Mouse (Mus musculus) hindbrain, postnatal 0 days (tissue): ENCODE measurements around the gene Zfp37. TPM values are rescaled to one million over a fixed set of nuclear protein-coding genes. Genes with fewer than 3 reads are reported as not detected.

ENCODE experiments used
- ATAC-seq: fragments of 200-750 bp; cut with Nextera tagmentation; 2 replicates; pipeline ENCODE4 v1.8.0; 2017; ENCODE audit warnings: mild to moderate bottlenecking, moderate TSS enrichment, moderate library complexity
- DNase-seq: peaks from one replicate; pipeline ENCODE4 v3.0.0-alpha.2; 2015; ENCODE audit warnings: low spot score
- H3K27ac ChIP-seq: fragments of 300-500 bp; sonication (generic); 2 replicates; pipeline ENCODE4 v1.5.1; 2014; ENCODE audit warnings: mild to moderate bottlenecking
- H3K27me3 ChIP-seq: fragments of 300-500 bp; sonication (generic); 2 replicates; pipeline ENCODE4 v1.6.1; 2014; ENCODE audit warnings: low read length, mixed read lengths; ENCODE audit not compliant: insufficient read depth
- H3K36me3 ChIP-seq: fragments of 300-500 bp; sonication (generic); 2 replicates; pipeline ENCODE4 v1.6.1; 2014; ENCODE audit warnings: low read length, mixed read lengths; ENCODE audit not compliant: insufficient read depth
- H3K4me1 ChIP-seq: fragments of 300-500 bp; sonication (generic); 2 replicates; pipeline ENCODE4 v1.6.1; 2014; ENCODE audit warnings: antibody characterized with exemption, low read length, mixed read lengths; ENCODE audit not compliant: insufficient read depth
- H3K4me2 ChIP-seq: fragments of 300-500 bp; sonication (generic); 2 replicates; pipeline ENCODE4 v1.6.1; 2014; ENCODE audit warnings: low read depth, mild to moderate bottlenecking, low read length, moderate library complexity, mixed read lengths
- H3K4me3 ChIP-seq: fragments of 300-500 bp; sonication (generic); 2 replicates; pipeline ENCODE4 v1.5.1; 2014; ENCODE audit warnings: low read length
- H3K9ac ChIP-seq: fragments of 300-500 bp; sonication (generic); replicated peaks from 2 replicates; pipeline ENCODE4 v1.6.1; 2014; ENCODE audit warnings: mild to moderate bottlenecking, low read length, moderate library complexity, mixed read lengths
- H3K9me3 ChIP-seq: fragments of 300-500 bp; sonication (generic); 2 replicates; pipeline ENCODE4 v1.6.1; 2016; ENCODE audit warnings: low read length, mixed read lengths
- CTCF ChIP-seq: IDR thresholded peaks from 2 replicates; pipeline ENCODE4 v1.5.1; 2016; ENCODE audit warnings: antibody characterized with exemption, control low read depth, low read depth
- WGBS: fragments of 180-500 bp; shearing (Covaris S2); extraction: QIAGEN DNeasy Blood & Tissue Kit; methylation state at CpG from one replicate; pipeline ENCODE4 v1.1.7; 2014; 5-methylcytosine and 5-hydroxymethylcytosine counted together
- polyA plus RNA-seq: library from polyadenylated mRNA; unstranded; fragments of >200 nt; fragmentation: Nextera tagmentation; extraction: Ambion mirVana; gene quantifications from 2 replicates; pipeline ENCODE4 v1.2.1, GENCODE M21; 2015
- total RNA-seq: library from RNA; depleted of rRNA; stranded (reverse); fragments of >200 nt; gene quantifications from 2 replicates; pipeline ENCODE4 v1.2.3, GENCODE M21; 2014

The Zfp37 gene
- total and polyA plus RNA-seq, 2 experiments from 2014 or later: 12.5 to 16.2 TPM

- no peak for TF ChIP-seq CTCF
- Histone ChIP-seq H3K27me3 (no peaks in the 10 kb centered on the region), H3K4me3 (no peak overlapping the region), H3K27ac (no peak overlapping the region), H3K4me2 (no peak overlapping the region), H3K9me3 (no peaks in the 10 kb centered on the region), H3K4me1 (no peaks in the 10 kb centered on the region), H3K9ac (no peak overlapping the region), H3K36me3 (no peaks in the 10 kb centered on the region)
- ATAC-seq (no peak), DNase-seq (no peak)
- WGBS: 92% methylated on average over 4 of the region's 4 CpGs
Observed at GRCm38 (mm10) chr4:62251776-62252175, 20.9 kb upstream of the Zfp37 start.

GRCm38 (mm10) chr4:62250896-62251544 is 20.2 kb upstream of the Zfp37 start:
- Histone ChIP-seq H3K27ac (no peak overlapping the region), H3K4me3 (no peak overlapping the region), H3K36me3 (no peaks in the 10 kb centered on the region), H3K4me1 (no peaks in the 10 kb centered on the region), H3K9ac (no peak overlapping the region), H3K4me2 (no peak overlapping the region), H3K27me3 (no peaks in the 10 kb centered on the region), H3K9me3 (no peaks in the 10 kb centered on the region)
- 42% methylated on average over 3 of the region's 3 CpGs for WGBS
- TF ChIP-seq CTCF: peak; percentile 61
- ATAC-seq (no peak), DNase-seq (peak; percentile 6)

- no peak overlapping the region for H3K4me2 ChIP-seq
- no peaks in the 10 kb centered on the region for H3K9me3 ChIP-seq
- H3K27ac ChIP-seq: no peak overlapping the region
- ATAC-seq (no peak), DNase-seq (no peak)
- H3K27me3 ChIP-seq: no peaks in the 10 kb centered on the region
- H3K4me1 ChIP-seq: no peaks in the 10 kb centered on the region
- no peak for TF ChIP-seq CTCF
- H3K4me3 ChIP-seq: no peak overlapping the region
- WGBS: 56% methylated on average over 4 of the region's 4 CpGs
- H3K36me3 ChIP-seq: no peaks in the 10 kb centered on the region
- no peak overlapping the region for H3K9ac ChIP-seq
Observed at GRCm38 (mm10) chr4:62248328-62248727, 17.5 kb upstream of the Zfp37 start.

- Histone ChIP-seq H3K9me3 (no peaks in the 10 kb centered on the region), H3K27ac (no peak overlapping the region), H3K4me1 (no peaks in the 10 kb centered on the region), H3K36me3 (no peaks in the 10 kb centered on the region), H3K27me3 (no peaks in the 10 kb centered on the region), H3K4me3 (no peak overlapping the region), H3K9ac (no peak overlapping the region), H3K4me2 (no peak overlapping the region)
- ATAC-seq (no peak), DNase-seq (no peak)
- WGBS: 58% methylated on average over 6 of the region's 6 CpGs
- TF ChIP-seq CTCF: no peak
Observed at GRCm38 (mm10) chr4:62240586-62240985, 9.7 kb upstream of the Zfp37 start.

GRCm38 (mm10) chr4:62230153-62230552 is 694 bp downstream of the Zfp37 start:
- 67% methylated on average over 1 of the region's 1 CpGs for WGBS
- TF ChIP-seq CTCF: no peak
- Histone ChIP-seq H3K4me1 (no peaks in the 10 kb centered on the region), H3K27ac (no peak overlapping the region), H3K9me3 (no peaks in the 10 kb centered on the region), H3K4me3 (no peak overlapping the region), H3K4me2 (no peak overlapping the region), H3K27me3 (no peaks in the 10 kb centered on the region), H3K36me3 (no peaks in the 10 kb centered on the region), H3K9ac (no peak overlapping the region)
- no peak for ATAC-seq
- DNase-seq: no peak

- DNase-seq (peak; percentile 8), ATAC-seq (no peak)
- WGBS: 85% methylated on average over 7 of the region's 7 CpGs
- H3K36me3 ChIP-seq: no peaks in the 10 kb centered on the region
- H3K4me2 ChIP-seq: no peak overlapping the region
- H3K4me3 ChIP-seq: no peak overlapping the region
- H3K9ac ChIP-seq: no peak overlapping the region
- peak; percentile 46 for TF ChIP-seq CTCF
- H3K27ac ChIP-seq: no peak overlapping the region
- H3K9me3 ChIP-seq: no peaks in the 10 kb centered on the region
- no peaks in the 10 kb centered on the region for H3K4me1 ChIP-seq
- no peaks in the 10 kb centered on the region for H3K27me3 ChIP-seq
Observed at GRCm38 (mm10) chr4:62229448-62229847, 1.4 kb downstream of the Zfp37 start.

- H3K9me3 ChIP-seq: no peaks in the 10 kb centered on the region
- no peaks in the 10 kb centered on the region for H3K27me3 ChIP-seq
- DNase-seq (peak; percentile 59), ATAC-seq (no peak)
- 44% methylated on average over 10 of the region's 10 CpGs for WGBS
- H3K36me3 ChIP-seq: no peaks in the 10 kb centered on the region
- no peak overlapping the region for H3K27ac ChIP-seq
- H3K9ac ChIP-seq: no peak overlapping the region
- peak; percentile 76 for TF ChIP-seq CTCF
- no peak overlapping the region for H3K4me2 ChIP-seq
- no peak overlapping the region for H3K4me3 ChIP-seq
- H3K4me1 ChIP-seq: no peaks in the 10 kb centered on the region
Observed at GRCm38 (mm10) chr4:62228391-62228790, 2.5 kb downstream of the Zfp37 start.
